Mouse (Mus musculus): Measurements from ENCODE around the gene Csrp2.

GRCm38 (mm10) chr10:110952937-110953451 is 33.4 kb downstream of the Csrp2 start:
- TF ChIP-seq CTCF (IDR thresholded peaks at IDR 0.05; ENCODE audit: low read depth) = no peak
- 0 out of 2 replicates have a peak, but pooled peaks have one; percentile 57 for TF ChIP-seq EP300 (IDR thresholded peaks at IDR 0.05; ENCODE audit: low read depth)
